Mouse (Mus musculus): ENCODE data around the gene Ifitm2.

Ifitm2 gene

DNA sequence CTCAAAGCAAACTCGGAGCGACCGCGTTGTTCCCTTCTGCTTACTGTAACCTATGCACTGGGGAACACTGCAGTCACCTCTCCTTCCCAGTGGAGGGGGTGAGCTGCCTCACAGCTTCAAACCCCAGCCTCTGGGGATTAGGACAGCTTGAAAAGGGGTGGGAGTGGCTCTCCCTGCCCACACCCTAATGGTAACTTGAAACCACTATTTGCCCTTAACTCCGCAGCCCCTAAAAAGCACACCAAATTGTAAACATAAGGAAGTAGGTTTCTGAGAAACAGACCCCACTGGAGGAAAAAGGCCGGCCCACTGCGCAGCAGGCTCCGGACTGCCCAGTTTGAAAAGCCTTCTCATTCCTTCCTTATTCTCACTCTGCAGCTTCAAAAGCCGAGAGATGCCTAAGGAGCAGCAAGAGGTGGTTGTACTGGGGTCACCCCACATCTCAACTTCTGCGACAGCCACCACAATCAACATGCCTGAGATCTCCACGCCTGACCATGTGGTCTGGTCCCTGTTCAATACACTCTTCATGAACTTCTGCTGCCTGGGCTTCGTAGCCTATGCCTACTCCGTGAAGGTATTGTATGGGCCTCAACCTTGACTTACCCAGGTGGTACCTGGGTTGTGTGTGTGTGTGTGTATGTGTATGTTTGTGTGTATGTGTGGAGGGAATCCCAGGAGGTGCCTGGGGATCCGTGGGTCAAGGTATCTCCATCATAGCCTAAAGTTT lies 12.2 kb upstream of the Ifitm2 start:
- DNase-seq: peak; percentile 44

DNA sequence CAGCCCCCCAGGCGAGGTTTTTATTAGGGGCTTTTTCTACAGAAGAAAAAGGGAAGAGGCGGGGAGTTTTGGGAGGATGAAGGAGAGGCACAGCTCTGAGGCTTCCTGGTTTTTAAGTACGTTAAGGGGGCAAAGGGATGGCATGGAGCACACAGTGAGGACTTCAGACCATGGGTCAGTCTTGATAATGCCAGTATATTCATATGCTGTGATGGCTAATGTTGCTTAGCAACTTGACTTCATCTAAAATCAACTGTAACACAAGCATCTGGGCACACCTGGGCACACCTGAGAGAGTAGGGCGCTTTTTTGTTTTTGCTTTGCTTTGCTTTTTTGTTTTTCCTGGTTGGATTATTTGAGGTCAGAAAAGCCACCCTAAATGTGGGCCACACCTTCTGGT lies 11.1 kb upstream of the Ifitm2 start, which contains the start of gene Ifitm1:
TSS of gene Ifitm1 (plus strand) at position 301 of the 400 bp plus-strand sequence.
- no peak for DNase-seq

DNA sequence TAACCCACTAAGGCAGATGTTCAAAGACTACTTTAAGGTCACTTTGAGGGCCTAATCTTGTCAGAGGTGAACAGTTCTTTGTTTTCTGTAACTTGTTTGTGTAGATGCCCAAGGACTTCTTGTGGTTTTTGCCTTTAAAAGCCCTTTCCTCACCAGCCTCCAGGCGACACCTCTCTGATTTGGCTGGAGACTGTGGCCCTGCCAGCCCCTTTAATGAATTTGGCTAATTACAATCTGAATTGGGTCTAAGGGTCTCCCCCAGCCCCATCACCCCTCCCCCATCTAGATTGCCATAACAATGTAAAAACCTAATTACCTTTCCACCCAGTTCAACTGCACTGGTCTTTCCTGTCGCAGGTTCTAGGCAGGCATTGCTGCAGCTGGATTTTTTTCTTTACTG lies 6.9 kb upstream of the Ifitm2 start:
- DNase-seq: no peak

DNA sequence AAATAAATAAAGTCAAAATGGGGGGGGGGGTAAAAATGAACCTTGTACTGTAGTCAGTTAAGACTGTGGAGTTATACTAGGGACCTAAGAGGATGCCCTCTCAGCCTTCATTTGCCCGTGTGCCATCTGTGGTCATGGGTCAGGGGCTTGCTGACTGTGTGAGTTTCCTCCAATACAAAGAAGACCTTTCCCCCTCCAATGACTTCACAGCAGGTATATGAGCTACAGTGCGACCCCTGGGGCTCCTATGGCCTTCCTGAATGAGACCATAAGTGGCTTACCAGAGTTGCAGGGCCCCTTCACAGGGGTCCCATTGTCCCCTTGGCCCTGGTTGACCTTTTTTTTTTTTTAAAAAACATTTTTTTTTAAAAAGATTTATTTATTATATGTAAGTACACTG lies 5.6 kb upstream of the Ifitm2 start:
- DNase-seq: no peak

DNA sequence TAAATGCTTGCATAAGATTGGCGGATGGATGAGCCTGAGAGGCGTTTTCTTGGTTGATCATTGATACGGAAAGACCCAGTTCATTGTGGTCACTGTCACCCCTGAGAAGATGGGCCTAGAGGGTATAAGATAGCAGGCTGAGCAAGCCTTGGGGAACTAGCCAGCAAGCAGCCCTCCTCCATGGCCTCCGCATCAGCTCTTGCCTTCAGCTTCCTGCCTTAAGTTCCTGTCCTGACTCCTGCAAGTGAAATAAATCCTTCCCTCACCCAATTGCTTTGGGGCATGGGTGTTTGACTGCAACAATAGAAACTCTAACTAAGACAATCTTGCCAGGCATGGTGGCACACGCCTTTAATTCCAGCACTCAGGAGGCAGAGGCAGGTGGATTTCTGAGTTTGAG lies 4.2 kb upstream of the Ifitm2 start:
- no peak for DNase-seq

DNA sequence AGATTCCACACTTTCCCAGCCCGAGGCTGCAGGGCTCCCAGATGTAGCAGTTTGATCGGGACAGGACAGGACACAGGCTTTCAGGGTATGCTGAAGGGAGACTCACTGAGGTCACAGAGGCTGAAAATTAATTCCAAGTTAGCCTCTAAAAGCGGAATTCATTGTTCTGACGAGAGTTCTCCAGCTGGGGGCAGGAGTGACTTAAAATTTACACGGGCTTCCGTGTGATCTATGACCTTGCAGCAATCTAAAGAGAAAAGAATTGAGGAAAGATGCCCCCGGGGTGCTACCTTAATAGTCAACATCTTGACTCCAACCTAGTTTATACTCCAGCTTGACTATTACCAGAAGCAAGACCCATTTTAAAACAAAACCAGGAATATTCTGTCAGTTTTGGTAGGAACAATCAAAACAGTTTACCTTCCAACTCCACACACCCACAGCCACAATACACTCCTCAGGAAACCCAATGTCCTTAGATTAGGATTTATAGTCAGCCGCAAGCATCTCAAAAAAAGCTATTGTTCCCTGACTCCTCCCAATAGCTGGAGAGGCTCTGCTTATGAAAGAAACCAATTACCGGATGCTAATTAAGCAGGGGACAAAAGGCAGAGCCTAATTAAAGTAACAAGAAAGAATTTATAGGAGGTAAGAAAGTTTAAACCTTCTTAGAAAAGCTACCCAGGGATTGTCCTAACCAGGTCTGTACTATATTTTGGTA lies 3.6 kb upstream of the Ifitm2 start:
- DNase-seq: peak; percentile 84

DNA sequence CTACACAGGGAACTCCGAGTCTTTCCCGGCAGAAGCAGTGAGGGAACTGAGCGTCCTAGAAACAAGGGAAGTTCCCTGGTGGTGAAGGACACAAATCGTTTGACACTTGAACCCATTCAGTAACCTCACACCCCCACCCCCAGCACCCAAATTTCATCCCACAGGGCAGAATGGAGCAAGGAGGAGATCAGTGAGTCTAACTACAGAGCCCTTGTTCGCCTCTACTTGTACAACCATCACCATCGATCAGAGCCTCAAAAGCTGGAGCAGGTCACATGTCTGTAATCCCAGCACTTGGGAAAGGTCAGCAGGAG lies 726 bp upstream of the Ifitm2 start:
- DNase-seq: no peak

DNA sequence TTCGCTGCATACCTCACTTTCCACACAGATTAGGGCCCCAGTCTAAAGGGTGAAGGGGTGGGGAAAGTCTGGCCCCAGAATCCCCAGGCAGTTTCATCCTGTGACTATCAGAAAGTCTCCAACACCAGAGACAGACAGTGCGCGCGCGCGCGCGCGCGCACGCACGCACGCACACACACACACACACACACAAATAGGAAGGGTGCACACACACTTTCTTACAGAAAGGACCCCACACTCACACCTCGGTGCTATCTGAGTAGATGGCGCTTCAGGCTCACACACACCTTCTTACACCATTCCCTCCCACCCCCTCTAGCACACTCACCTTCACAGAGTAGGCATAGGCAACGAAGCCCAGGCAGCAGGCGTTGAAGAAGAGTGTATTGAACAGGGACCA lies 445 bp downstream of the Ifitm2 start:
- no peak for DNase-seq

DNA sequence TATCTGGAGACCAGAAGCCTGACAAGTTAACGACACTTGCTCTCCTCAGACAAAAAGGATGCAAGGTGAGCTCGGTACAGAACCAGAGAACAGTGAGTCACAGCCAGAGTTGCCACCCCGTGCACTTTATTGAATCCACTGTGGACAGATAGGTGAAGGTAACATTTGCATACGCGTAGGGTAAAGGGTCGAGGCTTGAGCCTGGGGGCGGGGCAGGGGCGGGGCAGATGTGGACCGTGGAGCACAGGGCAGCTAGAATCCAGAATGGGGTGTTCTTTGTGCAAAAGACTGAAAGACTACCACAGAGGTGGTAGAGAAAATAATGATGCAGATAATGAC lies 1.1 kb downstream of the Ifitm2 start:
- DNase-seq: no peak

DNA sequence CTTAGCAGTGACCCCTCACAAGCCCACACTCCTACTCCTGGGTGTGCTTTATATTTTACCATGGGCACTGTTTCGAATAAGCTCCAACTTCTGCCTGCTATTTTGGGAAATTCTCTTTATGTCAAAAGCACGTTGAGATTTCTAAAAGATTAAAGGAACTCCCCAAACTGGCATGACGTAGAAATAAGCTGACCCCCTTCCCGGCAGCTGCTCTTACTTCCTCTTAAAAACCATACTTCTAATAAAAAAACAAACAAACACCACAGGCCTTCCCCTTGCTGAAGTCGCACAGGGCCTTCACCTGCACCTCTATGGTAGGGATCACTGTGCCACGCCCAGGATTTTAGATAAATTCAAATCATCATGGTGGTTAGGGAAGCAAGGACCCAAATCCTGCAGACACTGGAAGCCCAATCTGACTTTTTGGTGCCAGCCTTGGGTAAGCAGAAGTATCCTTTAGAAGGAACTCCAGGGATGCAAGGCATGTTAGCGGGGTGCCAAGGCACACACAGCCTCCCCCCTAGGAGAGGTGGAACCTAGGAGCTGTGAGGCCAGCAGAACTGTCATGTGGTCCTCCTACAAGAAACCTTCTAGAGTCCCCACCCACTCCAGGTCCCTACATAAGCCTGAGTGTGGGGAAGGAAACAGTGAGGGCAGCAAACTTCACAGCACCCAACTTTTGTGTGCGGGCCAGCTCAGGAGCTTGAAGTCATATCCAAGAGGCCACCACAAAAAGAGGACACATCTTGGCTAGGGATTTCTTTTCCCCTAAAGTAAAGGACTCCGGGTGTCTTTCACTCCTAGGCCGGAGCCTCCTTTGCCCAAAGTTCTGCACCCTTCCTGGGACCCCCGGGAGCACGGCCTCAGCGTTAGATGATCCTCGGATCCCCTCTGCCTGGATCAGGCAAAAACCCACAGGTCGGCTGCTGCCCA lies 1.7 kb downstream of the Ifitm2 start:
- DNase-seq: peak; percentile 59

DNA sequence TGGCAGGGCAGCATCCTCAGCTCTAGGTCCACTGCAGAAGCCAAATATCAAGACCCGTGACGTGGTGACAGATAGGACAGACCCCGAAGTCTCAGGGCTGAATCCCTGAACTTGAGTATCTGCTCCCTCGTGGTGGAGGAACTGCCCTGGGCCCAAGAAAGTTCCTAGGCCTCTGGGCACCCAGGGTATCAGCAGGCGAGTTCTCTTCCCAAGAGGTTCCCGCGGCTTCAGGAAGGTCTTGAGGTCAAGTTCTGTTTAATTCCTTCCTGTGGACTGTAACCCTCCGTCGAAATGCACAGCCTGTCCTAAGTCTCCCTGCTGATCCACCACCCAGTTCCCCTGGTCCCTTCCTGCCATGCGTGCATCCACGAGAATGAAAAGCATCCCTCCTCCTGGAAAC lies 2.7 kb downstream of the Ifitm2 start:
- DNase-seq: no peak

DNA sequence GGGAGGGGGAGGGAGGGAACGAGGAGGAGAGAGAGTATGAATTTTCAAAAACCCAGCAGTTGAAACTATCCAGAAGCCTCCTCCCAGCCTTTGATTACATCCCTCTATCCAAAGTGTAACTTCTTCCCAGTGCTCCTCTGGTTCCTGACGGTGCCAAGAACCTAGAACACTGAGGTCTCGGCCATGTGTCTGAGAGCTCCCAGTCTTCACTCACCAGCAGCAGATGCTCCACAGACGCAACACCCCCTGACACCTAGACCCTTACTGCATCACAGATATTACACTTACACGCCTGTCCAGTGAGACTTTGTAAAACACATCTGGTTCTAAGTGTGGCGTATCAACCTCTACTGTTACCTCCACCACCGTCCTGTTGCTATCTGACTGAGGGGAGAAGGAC lies 3.3 kb downstream of the Ifitm2 start:
- DNase-seq: no peak

DNA sequence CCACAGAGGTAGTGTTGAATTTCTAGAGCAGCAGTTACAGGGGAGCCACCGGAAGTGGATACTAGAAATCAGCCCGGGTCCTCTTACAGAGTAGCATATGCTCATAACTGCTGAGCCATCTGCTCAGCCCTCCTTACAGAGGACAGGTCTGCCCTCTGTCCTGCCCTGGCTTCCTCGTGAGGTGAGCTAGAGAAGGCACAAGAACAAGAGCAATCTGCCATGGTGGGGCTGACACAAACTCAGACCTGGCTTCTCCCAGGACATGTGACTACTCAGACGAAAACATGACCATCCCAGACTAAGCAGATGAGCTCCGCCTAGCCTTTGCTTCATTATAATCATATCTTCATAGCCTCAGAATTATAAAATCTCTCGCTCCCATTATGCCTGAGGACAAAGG lies 4.0 kb downstream of the Ifitm2 start:
- no peak for DNase-seq

DNA sequence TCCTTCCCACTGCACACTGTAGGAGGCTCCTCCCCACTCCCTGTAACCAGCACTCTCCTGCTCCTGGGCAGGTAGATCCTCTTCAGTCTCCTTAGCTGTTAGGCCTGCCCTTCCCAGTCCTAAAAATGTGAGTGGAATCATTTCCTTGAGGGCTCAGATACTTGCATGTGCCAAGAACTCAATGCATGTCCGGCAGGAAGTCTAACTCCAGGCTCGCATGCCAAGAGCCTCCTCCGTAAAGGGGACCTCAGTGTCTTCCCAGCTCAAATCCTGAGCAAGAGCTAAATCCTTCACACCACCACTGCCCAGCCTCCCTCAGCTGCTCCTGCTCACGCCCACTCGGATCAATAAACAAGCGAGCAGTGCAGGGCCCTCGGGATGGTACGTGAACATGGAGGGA lies 4.7 kb downstream of the Ifitm2 start:
- DNase-seq: peak; percentile 74

DNA sequence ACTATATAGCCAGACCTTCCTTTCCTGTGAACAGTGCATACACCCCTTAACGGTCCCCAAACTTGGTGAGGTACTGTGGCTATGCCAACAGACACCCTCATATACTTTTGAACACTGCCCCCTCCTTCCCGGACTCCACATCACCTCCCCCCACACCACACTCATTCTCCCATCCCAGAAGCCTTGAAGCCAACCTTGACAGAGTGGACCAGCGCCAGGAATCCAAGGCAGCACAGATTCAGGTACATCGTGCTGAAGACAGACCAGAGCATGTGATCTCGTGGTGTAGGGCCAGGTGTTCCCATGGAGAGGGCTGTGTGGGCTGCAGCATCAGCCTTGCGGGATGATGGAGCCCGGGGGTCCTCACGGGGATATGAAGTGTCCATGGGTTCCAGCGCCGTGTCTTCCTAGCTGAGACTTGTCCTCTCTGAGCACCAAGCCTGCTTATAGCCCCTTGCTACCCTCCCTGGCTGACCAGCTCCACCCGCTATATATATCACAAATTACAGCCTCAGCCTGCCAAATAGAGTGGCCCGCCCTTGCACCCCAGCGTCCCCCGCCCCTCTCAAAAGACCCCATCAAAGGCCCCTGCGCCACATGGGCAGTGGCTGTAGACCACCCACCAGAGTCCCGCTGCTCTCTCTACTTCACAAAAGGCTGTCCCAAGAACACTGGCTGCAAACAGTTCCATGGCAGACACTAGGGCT lies 5.8 kb downstream of the Ifitm2 start, which contains the start of gene Ifitm5:
TSS of gene Ifitm5 (minus strand) at position 468 of the 707 bp plus-strand sequence.
- DNase-seq: no peak

DNA sequence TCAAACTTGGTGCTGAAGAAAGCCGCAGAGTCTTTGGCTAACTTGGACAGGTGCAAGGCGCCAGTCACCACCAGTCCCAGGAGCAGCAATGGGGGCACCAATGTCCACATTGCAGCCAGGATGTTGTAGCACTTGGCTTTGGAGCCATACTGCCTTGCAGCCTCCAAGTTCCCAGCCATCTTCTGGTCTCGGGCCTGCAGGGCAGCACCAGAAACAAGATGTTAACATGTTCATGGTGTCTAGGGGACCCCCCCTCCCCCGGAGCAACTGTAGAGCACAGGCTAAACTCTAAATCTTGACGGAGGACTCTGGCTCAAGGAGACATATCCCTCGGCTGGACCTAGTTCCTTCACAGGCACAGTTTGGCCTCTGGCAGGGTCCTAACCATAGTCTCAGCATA lies 6.5 kb downstream of the Ifitm2 start:
- DNase-seq: no peak

DNA sequence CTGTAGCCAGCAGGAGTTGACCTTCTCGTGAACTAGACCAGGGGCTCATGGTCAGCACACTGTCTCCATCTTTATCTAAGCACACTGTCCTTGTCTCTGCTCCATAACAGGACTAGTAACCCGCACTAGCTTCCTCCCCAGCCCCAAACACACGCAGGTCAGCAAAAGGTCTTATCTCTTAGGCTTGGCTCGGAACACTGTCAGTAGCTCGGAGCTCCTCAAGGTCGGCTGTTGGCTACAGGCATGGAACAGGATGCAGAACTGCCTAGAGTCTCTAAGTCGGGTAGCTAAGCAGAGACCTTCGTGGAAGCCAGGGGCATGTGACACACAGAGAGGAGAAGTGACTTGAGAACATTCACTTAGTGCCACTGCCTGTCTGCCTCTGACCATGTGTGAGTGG lies 7.6 kb downstream of the Ifitm2 start:
- no peak for DNase-seq

DNA sequence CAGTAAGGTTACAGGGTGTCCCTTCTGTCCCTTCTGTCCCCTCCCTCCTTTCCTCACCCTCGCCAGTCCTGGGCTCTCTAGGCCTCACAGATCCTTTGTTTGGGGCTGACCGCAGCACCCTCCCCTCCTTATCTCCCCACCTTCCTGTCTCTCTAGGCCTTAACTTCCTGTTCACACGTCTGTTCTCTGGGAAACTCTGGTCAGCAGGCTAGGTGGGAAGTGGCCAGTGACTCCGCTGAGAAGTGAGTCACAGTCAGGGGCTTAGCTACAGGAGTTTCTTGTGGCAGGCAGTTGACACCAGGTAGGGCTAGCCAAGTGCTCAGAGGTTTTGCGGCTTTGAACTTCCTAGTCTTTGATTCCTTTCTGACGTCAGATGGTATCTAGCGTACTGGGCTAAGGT lies 8.8 kb downstream of the Ifitm2 start:
- peak; percentile 60 for DNase-seq

DNA sequence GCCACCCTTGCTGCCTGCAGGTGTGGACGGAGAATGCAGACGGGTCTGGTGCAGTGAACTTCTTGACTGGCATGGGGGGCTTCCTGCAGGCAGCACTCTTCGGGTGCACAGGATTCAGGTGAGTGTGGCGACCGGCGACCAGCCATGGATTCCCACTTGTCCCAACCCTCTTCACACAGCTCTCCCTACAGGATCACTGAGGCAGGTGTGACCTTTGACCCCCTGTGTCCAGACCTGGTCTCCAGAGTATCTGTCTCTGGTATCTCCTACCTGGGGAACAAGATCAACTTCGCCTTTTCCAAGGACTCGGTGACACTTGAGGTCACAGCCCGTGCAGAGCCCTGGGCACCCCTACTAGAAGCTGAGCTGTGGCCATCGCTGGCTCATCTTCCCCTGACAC lies 9.5 kb downstream of the Ifitm2 start:
- DNase-seq: no peak

DNA sequence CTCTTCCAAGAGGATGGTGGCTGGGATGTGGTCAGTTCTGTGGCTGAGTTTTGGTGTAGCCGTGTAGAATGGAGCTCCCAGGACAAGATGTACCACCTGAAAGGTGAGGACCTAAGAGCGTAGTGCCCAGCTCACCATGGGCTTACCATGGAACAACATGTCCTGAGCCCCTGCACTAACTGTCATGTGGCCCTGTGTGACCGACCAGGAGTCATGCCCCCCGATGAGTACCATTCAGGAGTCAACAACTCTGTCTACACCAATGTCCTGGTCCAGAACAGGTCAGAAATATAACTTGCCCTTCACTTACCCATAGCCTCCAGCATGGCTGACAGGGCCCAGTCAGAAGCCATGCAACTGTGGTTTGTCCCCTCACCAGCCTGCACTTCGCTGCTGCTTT lies 10.5 kb downstream of the Ifitm2 start:
- no peak for DNase-seq

DNA sequence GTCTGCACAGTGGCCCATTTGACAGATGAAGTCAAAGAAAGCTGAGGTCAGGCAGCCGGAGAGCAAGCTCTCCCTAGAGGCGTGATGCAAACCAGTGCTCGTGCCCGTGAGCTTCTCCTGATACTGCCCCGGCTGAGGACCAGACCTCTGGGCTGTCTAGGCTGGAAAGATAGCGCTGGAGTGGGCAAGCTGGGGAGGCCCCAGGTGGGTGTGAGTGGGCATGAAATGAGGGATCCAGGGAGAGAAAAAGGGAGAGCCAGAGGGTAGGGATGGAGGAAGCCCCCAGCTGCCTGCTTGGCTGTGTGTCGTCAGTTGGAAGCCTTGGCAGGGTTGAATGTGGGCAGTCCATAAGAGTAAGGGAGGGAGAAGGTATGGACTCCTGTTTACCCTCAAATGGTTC lies 11.6 kb downstream of the Ifitm2 start:
- DNase-seq: no peak

DNA sequence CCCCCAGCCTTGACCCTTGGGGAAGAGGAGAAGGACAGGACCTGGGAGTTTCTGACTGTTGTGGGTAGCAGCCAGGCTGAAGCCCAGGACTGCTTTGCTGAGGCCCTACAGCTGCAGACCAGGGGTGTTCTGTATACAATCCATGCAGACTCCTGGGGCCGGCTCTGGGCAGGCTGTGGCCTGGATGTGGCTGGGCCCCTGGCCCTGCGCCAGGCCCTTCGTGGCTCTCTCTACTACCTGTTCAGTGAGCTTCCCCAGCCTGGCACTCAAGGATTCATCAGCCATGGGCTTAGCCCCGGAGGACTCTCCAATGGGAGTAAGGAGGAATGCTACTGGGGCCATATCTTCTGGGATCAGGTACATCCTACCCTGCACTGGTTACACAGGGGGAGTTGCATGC lies 12.4 kb downstream of the Ifitm2 start:
- no peak for DNase-seq

DNA sequence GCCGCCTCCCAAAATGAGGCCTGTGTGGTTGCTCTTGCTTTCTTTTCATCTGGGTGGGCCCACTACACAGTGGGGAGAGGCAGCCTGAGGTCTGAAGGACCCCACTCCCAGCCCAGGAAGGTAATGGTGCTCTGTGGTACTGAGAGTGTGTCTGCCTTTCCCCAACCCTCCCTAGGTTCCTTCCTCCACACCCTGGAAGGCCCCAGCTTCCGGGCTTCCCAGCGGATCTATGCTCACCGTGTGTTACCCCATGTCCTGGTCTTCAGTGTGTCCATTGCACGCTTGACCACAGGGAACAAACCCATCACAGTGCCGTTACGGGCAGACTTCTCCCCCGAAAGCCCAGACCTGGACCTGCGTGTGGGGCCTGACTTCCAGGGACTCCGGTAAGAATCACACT lies 13.0 kb downstream of the Ifitm2 start:
- DNase-seq: no peak

Data from lung, postnatal 36 days (tissue).